Mouse (Mus musculus) limb, embryonic 10.5 days (tissue): ENCODE results near the gene Trim45. TPM values are rescaled to one million over a fixed set of nuclear protein-coding genes. Genes with fewer than 3 reads are reported as not detected.

Source experiments
- polyA plus RNA-seq: library from polyadenylated mRNA; unstranded; fragments of >200 nt; fragmentation: Nextera tagmentation; extraction: Ambion mirVana; gene quantifications from 2 replicates; pipeline ENCODE4 v1.2.1, GENCODE M21; 2016

Trim45 gene
- polyA plus RNA-seq, 1 experiment from 2014 or later: 6.7 TPM

Other genes starting within 250 kb of the Trim45 start
- 67.1 and 74.9 TPM in 2 replicates for gene Man1a2, start 236.7 kb upstream of the Trim45 start, polyA plus RNA-seq
- gene Vtcn1, start 96.7 kb upstream of the Trim45 start, polyA plus RNA-seq: not detected in 2 replicates
- gene Ttf2, start 47.5 kb downstream of the Trim45 start, polyA plus RNA-seq: 30.1 and 32.7 TPM in 2 replicates
- 0.04 TPM in 1 of 2 replicates, not detected in the other for gene Cd101, start 107.4 kb downstream of the Trim45 start, polyA plus RNA-seq
- gene Ptgfrn, start 188.1 kb downstream of the Trim45 start, polyA plus RNA-seq: 3.4 and 4.0 TPM in 2 replicates